Mouse (Mus musculus) monocyte, adult 59 days (primary cell): ENCODE results near the gene Rad50. TPM values are rescaled to one million over a fixed set of nuclear protein-coding genes. Genes with fewer than 3 reads are reported as not detected.

ENCODE experiments used
- total RNA-seq, 2 experiments: library from RNA; stranded (reverse); gene quantifications; one replicate each; pipeline ENCODE4 v1.2.4; 2023

The Rad50 gene
- total RNA-seq = 10 to 100 TPM; 17.4 to 17.8 TPM

DNA sequence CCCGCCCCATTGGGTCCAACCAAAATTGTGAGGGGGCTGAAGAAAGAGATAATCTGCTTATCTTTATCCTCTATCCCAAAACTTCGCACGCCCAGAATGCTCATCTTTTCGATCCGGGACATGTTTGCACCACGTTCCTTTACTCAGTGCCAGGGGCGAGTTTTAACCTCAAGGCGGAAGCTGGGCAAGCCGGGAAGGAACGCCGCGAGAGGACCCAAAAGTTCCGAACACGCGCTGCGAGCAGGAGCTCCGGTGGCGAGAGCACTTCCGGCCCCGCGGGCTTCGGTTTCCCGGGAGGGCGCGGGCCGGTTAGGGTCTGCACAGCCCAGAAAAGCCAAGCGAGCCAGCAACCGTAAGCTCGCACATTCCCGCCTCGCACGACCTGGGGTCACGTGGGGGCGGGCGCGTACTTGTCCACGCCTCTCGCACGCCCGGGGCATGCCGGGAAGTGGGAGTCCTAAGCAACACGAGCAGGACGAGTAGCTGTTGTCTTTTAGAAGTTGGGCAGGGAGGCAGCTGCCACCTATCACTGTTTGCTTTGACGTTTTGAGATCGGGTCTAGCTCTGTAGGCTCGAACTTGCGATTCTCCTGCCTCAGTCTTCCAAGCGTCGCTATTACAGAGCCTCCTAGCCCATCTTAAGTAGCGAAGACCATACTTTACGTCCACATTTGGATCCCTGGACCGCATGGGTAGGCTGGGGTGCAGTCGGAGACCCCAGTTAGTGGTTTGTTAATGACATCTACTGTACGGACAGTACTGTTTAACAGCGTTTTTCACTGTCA, at the start of gene Rad50:
Gene Rad50 (minus strand): TSS at position 386 of the 784 bp plus-strand sequence.

DNA sequence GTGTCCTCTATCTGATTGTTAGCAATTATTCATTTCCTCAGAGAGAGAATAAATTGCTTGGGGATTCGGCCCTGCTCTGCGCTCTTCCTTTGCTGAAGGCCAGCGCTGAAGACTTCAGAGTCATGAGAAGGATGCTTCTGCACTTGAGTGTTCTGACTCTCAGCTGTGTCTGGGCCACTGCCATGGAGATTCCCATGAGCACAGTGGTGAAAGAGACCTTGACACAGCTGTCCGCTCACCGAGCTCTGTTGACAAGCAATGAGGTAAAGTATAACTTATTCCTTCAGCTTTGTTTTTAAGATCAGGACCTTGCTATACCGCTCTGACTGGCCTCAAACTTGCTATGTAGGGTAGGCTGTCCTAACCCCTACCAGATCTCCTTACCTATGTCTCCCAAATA, 13.6 kb upstream of the Rad50 start, which contains the start of gene Il5:
Gene Il5 (plus strand): TSS at position 80 of the 400 bp plus-strand sequence.

DNA sequence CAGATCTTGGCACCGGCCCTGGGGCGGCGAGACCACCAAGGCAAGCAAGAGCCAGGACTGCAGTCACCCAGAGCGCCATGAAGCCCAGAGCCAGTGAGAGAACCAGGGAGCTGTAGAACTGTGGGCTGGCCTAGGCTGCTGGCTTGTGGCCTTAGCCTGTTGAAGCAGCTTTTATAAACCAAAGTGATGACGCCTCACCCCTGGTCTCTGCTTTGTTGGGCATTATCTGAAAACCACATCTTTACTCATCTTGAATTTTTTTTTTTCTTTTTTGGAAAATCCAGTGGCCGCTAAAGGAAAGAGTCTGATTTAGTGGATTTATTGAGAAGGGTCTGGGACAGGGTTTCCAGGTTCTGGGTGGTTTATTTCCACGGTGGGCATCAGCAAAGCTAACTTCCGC, 72.6 kb downstream of the Rad50 start, which contains the start of gene Il13:
Gene Il13 (minus strand): TSS at position 147 of the 400 bp plus-strand sequence.

DNA sequence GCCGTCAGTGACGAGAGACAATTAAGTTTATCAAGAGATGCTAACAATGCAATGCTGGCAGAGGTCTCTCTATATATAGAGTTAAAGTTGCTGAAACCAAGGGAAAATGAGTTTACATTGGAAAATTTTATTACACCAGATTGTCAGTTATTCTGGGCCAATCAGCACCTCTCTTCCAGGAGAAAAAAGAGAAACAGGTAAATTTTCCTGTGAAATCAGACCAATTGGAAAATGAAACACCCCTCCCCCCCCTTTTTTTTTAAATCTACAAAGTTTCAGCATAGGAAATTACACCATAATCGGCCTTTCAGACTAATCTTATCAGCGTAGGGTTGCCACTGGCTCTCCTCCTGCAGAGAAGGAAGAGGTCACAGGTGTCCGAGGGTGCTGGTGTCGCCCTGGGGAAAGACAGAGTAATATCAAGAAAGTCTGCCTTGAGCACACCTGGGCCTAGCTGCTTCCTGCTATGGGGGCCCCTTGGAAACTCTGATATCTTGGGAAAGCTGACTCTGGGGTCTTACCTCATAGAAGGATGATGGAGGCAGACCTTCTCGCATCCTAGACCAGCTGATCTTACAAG, 88.4 kb downstream of the Rad50 start, which contains the start of gene Il4:
Gene Il4 (minus strand): TSS at position 51 of the 580 bp plus-strand sequence.

Other genes starting within 250 kb of the Rad50 start
- not detected for gene Gm9837, start 236.8 kb downstream of the Rad50 start, total RNA-seq
- gene Gm9945, start 227.2 kb downstream of the Rad50 start, total RNA-seq = not detected
- not detected for gene Sowaha, start 227.0 kb downstream of the Rad50 start, total RNA-seq
- gene Sept8, start 188.1 kb downstream of the Rad50 start, total RNA-seq = 1 to 10 TPM; 6.7 to 7.5 TPM
- 1 to 10 TPM; 4.3 to 6.3 TPM for gene Kif3a, start 139.9 kb downstream of the Rad50 start, total RNA-seq
- gene Il4, start 88.7 kb downstream of the Rad50 start, total RNA-seq = not detected
- not detected for gene Il13, start 72.6 kb downstream of the Rad50 start, total RNA-seq
- not detected for gene Il5, start 13.5 kb upstream of the Rad50 start, total RNA-seq
- 100 to 1,000 TPM; 342 to 373 TPM for gene Irf1, start 62.7 kb upstream of the Rad50 start, total RNA-seq
- not detected for gene Gm17334, start 65.9 kb upstream of the Rad50 start, total RNA-seq
- gene Gm12216, start 151.9 kb upstream of the Rad50 start, total RNA-seq = 1 to 10 TPM; 4.2 to 4.7 TPM
- 10 to 100 TPM; 12.1 to 20.2 TPM for gene Slc22a5, start 184.3 kb upstream of the Rad50 start, total RNA-seq